Mouse (Mus musculus): ENCODE data around the gene Grn.
A peak's percentile ranks its signal among the peaks of the same experiment; 100 is the strongest.

Gene Grn

GRCm38 (mm10) chr11:102480897-102481296 lies 50.8 kb downstream of the Grn start:
- DNase-seq, result peak in 1 of 2 experiments; percentile 29

DNA sequence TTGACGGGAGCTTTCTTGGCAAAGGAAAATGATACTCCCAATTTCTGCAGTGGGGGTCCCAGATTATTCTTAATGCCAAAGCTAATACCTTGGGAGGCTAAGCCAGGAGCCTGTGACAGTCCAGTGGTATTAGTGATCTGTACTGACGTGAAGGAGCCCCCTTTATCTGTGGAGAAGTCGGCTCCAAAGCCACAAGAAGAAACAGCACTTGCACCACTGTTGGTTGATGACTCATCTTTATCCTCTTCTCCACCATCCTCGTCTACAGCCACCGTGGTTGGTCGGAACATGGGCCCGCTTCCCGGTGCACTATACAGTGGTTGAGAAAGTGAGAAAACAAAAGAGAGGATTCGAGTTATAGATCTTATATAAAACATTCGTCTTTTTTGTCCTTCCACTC lies 51.7 kb downstream of the Grn start:
- DNase-seq, result no peak
